Mouse (Mus musculus): ENCODE results near the gene Otulin.

- TF ChIP-seq CTCF (conservative IDR thresholded peaks at IDR 0.05; ENCODE audit: low read length), result no peak
- no peak for TF ChIP-seq POU5F1 (IDR thresholded peaks at IDR 0.05; ENCODE audit: borderline replicate concordance, low read length)
- no peak for TF ChIP-seq NANOG (IDR thresholded peaks at IDR 0.05; ENCODE audit: borderline replicate concordance, low read length)
Measured at GRCm38 (mm10) chr15:27495981-27496401, 134.5 kb downstream of the Otulin start.

Measured in E14TG2a.4 (cell line).